Mouse (Mus musculus) lung, adult 2 months (tissue): ENCODE measurements at regions not wholly inside any gene's neighbourhood (a gene's known extent, or its start where the extent isn't known, plus 50 kb on each side); places are given as distances from the start of the nearest gene placed in this dataset.

ENCODE experiments used
- CTCF ChIP-seq: fragments of 200-500 bp; IDR thresholded peaks from 2 replicates; pipeline ENCODE4 v1.5.1; 2011; ENCODE audit warnings: mild to moderate bottlenecking, low read length, control low read depth; ENCODE audit not compliant: insufficient read depth
- POLR2A ChIP-seq: fragments of 200-500 bp; IDR thresholded peaks from 2 replicates; pipeline ENCODE4 v1.6.1; 2011; ENCODE audit warnings: low read depth, mild to moderate bottlenecking, control low read depth, low read length, borderline replicate concordance; ENCODE audit errors: extremely low read depth

GRCm38 (mm10) chr4:105316478-105317206 lies 159.5 kb downstream of the Plpp3 start:
- TF ChIP-seq CTCF (peak; percentile 82), POLR2A (no peak)
